Mouse (Mus musculus): ENCODE measurements around the gene Cacnb4. TPM values are rescaled to one million over a fixed set of nuclear protein-coding genes. Genes with fewer than 3 reads are reported as not detected.
A peak's percentile ranks its signal among the peaks of the same experiment; 100 is the strongest.

The Cacnb4 gene
- total RNA-seq, 2 experiments from 2014 or later = 0.31 to 0.32 TPM

DNA sequence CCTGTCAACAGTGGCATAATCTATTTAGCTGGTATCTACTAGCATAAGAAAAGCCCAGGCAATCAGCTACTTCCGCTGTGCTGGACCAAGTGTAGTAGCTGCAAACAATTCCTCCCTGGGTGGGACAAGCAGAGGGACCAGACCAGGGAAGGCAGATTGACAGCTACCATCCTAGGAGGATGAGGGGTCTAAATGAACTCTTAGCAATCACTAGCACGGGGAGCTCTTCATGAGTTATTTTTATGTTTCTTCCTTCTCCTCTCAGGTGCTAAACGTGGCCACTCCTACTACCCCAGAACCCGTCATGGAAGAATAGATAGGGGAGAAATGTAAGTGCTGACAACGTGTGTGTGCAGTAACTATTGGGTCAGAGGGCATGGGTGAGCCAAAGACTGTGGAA, 105.8 kb downstream of the Cacnb4 start:
- DNase-seq (ENCODE audit: low spot score in 2 of 2) = no peak

DNA sequence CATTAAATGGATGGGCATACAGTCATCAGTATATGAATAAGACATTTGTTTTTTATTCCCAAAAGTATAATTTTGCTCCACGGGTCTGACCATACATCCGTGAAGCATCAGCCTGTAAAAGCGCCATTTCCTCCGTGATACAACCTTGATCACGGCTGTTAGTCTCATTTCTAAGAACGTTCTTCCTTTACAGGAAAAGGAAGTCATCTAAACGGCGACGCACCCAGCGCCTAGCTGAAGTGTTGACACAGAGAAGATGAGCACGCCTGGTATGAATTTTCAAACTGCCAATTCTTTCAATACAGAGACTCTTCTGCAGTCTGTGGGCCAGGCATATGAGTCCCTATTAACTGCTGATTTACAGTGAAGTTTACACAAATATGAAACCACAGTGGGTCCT, 106.5 kb downstream of the Cacnb4 start:
- DNase-seq (ENCODE audit: low spot score in 2 of 2) = no peak

DNA sequence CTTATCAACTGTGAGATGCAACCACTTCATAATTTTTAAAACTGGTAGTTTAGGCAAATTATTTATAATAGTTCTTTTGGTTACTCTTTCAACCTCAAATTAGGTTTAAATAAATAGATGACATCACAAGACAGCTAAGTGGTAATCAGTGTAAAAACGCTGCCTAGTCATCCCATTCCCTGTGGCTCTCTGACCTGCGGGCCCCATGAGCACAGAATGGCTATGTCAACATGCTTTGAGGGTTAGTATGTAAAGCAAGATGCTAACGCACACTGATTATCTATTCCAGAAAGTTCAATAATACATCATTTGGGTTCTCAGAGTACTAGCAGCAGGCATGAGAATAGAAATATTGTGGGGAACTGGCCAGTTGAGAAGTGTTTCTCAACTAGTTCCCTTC, 108.5 kb downstream of the Cacnb4 start:
- no peak for DNase-seq (ENCODE audit: low spot score in 2 of 2)

DNA sequence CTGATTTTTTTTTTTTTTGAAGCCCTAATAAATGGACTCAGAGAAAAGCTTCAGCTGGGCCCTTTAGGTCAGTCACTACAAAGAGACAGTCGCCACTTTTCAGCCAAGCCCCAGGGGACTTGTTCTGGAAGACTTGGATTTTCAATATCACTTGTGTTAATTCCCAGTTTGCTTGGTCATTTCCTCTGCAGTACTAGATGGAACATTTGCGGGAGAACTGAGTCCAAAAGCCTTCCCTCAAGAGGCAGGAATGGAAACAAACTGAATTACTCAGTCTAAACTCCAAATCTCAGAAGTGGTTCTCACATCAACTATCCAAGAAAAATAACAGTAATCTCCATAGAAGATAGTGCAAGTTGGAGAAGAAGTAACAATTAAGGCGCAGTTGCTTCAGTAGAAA, 109.2 kb downstream of the Cacnb4 start:
- DNase-seq (ENCODE audit: low spot score in 2 of 2) = no peak

DNA sequence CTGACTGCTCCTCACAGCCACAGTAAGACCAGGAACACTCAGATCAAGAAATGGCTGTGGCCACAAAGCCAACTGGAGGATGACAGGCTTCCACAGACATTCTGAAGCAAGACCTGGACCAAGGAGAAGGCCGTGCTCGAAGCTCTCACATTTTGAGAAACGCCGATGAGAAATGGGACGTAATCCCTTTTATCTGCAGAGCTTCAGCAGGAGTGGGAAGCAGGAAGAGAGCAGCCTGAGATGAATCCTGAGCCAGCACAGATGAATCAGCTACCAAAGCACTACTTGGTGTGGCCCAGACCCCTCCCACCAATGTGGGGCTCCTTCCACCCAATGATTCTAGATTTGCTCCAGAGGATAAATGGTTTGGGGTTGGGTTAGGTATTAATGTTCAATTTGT, 113.4 kb downstream of the Cacnb4 start:
- no peak for DNase-seq (ENCODE audit: low spot score in 2 of 2)

DNA sequence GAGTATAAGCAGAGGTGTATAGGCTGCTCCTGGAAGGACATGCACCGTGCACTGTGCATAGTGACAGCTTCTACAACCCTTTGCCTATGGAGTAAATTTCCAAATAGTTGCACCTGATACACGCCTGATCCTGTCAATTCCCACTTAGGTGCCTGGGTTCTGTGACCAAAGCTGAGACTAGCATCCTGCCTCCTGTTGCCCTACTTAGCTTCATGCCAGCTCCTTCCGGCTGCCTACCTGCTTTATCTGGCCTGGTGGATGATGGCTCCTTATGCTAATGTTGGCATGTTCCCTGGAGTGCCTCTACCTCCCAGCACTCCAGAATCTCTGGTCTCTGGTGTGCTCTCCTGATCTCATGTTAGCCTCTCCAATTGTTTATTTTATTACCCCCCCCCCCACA, 114.3 kb downstream of the Cacnb4 start:
- DNase-seq (ENCODE audit: low spot score in 2 of 2) = no peak

DNA sequence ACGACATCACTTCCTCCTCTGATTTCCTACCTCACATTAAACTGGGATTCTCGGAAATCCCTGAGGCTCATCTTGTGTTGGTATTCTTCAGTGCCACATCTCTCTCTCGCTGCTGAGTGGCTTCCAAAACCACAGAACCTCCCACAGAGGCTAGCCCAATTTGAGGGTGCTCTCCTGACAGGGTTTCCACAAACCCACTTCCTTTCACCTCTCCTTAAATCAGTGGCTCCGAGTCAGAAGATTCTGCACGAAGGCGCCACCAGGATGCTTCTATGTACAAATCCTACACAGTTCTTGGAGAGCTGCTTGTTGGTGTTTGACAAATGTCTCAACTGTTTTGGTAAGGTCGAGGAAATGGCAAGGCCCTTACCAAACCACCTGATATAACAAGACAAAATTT, 115.5 kb downstream of the Cacnb4 start:
- DNase-seq (ENCODE audit: low spot score in 2 of 2) = no peak

DNA sequence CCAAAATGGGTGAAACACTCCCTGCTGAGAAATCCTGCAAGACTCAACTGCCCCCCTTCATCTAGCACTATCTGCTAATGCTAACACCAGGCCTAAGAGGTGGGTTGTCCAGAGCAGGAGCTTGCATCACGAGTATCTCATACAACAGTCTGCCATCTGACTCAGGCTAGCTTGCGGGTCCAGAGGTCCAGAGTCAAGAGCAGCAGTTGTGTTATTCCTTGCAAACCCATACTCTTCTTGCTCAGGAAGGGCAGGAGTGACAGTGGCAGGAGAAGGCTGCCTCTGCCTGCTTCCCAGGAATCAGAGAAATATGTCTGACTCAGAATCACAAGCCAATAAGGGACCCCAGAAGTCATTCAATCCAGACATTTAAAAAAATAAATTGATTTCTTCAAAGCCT, 116.4 kb downstream of the Cacnb4 start:
- DNase-seq (ENCODE audit: low spot score in 2 of 2) = no peak

DNA sequence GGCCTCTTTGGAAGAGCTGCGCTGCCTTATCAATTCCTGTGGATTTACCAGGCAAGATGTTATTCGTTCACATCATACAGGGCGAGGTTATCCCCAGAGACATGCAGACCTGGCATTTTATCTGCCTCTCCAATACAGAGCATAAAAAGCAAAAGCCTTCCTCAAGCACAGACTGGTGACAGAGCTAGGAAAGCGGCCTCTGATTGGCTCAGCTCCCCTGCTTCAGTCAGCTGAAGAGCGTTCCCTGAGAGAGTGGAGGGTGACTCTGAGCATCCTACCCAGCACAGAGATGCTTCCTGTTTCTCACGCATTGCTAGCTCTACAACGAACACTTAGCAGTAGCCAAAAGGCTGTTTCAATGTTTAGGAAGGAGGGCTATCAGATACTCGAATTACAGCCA, 118.2 kb downstream of the Cacnb4 start:
- DNase-seq (ENCODE audit: low spot score in 2 of 2) = no peak

DNA sequence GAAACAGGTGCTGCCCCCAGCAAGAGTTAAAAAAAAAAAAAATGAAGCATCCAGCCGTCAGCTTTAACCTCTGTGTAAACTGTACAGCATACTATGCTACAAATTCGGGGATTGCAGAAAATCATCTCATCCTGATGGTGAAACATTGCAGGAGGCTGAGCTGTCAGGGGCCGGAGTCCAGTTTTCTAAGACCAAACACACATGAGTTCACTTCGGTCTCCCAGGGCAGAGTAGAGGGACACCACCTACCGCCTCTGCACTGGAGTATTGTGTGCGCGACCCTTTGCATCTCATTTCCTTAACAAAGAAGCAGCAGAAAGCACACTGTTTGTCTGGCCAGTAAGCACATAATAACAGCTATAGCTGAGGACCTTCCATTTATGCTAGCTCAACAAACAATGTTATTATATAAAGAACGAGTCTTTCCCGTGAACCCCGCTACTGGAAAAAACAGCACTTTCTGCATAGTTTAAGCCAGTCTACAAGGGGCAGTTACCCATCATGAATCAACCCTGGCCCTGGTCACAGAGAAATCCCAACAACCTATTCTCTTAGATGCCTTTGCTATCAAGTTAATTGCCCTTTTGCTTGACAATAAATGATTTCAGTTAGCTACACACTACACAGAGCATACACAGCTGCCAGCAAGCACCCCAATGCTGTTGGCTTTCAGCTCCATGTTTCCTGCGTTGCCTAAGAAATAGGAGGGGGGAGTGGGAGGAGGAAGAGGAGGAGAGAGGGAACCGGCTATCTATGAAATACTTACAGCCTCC, 118.9 kb downstream of the Cacnb4 start:
- DNase-seq (ENCODE audit: low spot score in 2 of 2) = no peak

DNA sequence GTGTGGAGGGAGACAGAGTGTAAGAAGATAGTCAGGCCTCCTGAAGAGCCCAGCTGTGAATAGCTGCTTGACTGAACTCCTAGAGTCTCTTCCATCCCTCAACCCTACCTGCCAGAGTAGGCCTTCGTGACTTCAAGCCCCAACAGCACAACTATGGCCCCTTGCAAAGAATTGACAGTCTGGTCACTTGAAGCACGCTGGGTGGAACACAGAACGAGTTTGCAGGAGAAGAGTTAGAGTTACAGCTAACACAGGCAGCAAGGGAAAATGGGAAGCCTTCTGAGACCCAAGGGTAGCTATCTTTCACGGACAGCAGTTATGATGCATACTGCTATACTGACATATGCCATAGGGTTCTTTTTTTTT, 119.7 kb downstream of the Cacnb4 start:
- DNase-seq (ENCODE audit: low spot score in 2 of 2) = no peak

DNA sequence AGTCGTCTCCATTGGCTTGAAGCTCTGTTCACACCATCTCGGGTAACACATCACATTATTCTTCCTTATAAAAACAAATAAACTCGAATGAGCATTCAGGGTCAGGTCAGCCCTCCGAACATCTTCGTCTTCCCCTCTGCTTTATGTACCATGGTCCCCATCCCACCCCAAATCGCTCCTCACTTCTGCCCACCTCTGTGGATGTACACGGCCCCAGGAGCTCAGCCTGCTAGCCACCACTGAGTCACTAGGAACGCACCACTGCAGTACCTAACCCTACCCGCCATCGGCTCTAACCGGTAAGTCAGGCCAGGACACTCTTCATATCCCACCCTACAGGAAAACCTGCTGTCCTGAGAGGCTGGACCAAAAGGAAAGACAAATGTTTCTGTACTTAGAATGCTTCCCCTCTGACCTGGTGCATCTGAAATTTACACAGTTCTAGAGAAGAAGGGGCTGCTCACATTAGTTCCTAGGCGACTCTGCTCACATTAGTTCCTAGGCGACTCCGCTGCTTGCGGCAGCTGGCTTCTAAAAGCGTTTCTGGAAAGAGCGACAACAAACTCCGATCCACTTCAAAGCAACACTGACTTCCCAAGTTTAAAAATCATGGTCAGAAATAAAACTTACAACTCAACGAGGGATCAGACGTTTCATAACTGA, 120.2 kb downstream of the Cacnb4 start:
- no peak for DNase-seq (ENCODE audit: low spot score in 2 of 2)

DNA sequence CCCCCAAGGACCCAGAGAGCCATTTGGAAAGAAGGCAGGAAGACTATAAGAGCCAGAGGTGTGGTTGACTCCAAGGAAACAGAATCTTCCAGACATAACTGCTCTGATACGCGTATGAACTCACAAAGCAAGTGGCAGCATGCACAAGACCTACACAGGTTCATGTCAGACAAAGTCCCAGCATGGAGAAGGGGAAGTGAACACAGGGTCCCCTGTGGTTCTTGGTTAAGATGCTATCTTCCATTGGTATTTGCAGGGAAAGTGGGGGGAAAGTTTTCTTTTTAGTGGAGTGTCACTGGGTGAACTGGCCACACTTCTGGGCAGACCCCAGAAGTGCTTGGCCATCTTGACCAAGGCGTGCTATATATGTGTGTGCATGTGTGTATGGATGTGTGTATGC, 128.2 kb downstream of the Cacnb4 start:
- no peak for DNase-seq (ENCODE audit: low spot score in 2 of 2)

DNA sequence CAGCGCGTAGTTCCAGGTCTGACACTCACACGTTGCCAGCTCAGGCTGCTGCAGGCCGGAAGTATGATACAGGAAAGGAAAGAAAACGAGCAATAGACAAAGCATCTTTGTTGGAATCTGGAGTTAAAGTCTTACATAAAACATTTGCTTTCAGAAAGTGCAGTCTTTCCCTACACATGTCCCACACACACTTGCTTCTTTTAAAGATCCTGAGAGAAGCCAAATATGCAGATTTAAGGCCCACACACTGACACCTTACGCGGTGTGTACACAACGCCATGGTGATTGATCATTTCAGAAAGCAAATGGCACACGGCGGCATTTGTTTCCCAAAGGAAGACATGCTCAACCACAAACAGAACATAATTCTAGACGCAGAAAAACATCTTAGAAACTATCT, 129.3 kb downstream of the Cacnb4 start:
- DNase-seq (ENCODE audit: low spot score in 2 of 2) = no peak

DNA sequence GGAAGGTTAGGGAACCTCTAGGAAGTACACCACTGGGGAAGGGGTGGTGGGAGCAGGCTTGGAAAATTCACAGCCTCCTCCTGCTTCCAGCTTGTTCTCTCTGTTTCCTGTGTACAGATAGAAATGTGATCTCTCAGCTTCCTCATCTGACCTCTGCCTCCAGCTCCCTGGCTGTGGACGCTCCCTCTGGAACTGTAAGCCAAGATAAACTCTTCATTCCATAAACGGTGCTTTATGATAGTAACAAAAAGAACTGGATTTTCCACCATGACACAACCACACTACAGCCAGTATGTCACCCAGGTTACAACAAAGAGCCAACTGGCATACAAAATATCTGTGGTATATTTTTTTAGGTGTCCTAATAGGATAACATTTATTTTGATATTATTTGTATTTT, 132.1 kb downstream of the Cacnb4 start:
- DNase-seq (ENCODE audit: low spot score in 2 of 2) = no peak

DNA sequence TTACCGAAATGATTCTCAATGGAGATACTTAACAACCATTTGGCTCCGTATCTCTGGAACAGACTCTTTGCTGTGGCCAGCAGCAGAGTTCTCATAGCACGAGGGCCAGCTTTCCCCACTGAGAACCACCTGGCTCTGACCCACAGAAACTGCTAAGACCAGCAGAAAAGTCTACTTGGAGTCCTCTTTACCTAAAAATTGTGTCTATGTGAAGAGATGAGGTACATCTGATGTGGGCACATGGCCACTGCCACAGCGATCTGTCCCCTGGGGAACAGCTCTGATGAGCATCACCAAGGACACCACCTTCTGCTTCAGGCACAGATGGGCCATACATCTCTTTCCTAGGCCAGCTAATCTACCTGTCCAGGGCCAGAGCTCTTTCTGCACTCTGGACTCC, 135.6 kb downstream of the Cacnb4 start:
- no peak for DNase-seq (ENCODE audit: low spot score in 2 of 2)

DNA sequence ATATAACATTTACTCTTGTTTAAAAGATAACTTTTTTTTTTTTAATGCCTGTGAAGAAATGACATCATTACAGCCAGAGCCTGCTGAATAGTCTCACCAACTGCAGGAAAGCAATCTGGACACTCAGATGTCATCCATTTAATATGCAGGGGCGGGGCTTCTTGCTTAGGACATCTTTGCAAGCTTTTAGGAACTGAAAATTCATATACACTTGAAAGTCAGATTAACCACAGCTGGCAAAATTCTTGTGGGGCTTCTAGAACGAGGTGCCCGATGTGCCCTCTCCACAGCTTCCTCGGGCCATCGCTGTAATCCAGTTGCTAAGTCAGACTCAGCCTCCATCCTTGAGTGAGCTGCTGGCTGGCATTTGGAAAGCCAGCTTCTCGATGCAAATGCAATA, 137.3 kb downstream of the Cacnb4 start:
- no peak for DNase-seq (ENCODE audit: low spot score in 2 of 2)

DNA sequence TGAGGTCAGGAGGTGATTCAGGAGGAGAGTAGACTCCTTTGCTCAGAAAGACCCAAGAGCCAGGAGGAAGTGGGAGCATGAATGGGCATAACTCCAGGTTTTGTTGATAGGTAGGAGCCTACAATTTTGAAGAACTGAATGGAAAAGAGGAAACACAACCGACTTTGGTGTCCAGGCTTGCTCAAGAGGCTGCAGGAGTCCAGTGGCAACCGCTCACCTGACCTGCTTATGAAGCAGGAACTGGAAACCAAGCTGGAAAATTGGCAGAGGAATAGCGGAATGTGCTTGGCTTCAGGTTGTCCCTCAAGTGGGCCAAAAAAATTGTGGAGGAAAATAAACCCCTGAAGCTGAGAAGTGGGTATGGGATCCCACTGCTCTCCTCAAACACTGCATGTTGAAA, 139.0 kb downstream of the Cacnb4 start:
- no peak for DNase-seq (ENCODE audit: low spot score in 2 of 2)

DNA sequence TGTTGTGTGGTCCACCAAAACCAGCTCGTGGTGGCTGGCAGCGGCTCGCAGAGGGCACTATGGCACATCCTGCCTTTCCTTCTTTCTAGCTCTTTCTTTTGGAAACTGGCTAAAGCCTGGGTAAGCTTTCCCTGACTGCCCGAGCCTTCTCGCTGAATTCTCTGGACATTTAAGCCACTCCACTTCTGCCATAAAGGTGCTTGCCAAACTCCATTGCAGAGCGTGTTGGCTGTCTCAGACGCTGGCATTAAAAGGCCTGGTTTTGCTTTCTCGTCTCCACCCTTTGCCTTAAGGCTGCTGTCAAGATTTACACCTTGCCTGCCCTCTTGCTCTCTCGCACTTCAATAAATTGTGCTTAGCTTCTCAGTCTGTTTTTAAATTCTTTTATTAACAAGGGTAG, 139.5 kb downstream of the Cacnb4 start:
- DNase-seq (ENCODE audit: low spot score in 2 of 2) = no peak

DNA sequence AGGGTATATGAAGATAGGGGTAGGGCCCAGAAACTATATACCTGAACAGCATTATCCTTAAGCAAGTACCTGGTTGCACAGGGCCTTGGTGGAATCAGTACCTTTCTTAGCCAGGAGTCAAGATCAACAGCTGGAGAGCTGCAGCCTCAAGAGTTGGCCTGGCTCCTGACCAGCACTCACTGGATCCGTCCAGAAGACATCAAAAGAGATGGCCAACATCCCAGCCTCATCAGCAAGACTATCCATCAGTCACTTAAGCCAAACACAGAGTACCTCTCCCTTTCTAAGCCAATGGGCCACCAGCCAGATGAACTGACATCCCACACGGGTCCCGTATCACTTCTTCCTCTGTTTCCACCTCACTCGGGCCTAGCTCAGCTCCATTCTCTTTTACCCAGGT, 140.1 kb downstream of the Cacnb4 start:
- DNase-seq (ENCODE audit: low spot score in 2 of 2) = peak in 1 of 2 experiments; percentile 48

DNA sequence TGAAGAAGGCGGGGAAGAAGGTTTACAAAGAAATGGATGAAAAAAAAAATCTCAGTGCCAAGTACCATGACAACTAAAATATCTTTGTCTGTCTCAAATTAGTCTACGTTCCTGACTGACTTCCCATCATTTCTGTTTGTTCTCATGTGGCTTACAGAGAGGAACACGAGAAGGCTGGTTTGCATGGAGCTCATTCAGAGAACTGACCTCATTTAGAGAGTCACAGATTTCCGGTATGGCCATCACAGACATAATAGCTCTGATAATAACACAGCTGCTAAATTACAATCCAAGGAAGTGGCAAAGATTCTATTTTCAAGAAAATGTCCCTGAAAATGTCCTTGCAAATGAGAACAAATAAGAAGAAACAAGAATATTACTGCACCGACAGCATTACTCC, 142.9 kb downstream of the Cacnb4 start:
- no peak for DNase-seq (ENCODE audit: low spot score in 2 of 2)

DNA sequence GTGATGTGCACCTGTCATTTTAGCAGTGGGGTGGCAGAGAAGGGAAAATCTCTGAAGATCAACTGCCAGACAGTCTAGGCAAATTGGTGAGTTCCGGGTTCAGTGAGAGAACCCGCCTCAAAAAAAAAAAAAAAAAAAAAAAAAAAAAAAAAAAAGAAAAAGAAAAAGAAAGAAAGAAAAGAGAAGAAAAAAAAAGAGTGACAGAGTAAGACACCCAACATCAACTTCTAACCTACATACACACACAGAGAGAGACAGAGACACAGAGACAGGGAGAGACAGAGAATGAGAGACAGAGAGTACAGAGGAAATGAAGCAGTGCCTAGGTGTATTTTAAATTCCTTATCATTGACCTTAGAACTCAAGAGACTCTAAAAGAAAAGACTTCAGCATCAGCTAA, 146.1 kb downstream of the Cacnb4 start:
- no peak for DNase-seq (ENCODE audit: low spot score in 2 of 2)

DNA sequence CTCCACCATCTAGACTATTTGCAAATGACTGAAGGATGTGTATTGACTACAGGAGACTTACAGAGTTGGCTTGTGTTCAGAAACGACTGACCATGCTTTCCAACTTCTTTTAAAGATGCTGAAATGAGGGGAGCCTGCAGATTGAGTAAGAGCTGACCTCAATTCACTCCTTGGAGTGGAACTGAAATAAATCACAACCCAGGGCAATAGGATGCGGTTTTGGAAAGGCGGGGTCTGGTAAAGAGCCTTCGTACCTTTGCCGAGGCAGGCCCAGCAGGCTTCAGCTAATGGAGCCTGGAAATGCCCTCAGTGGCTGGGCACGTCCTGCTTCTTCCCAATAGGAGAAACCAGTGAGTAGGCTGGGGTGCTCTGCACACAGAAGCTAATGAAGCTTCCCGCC, 147.4 kb downstream of the Cacnb4 start:
- no peak for DNase-seq (ENCODE audit: low spot score in 2 of 2)

Data from gastrocnemius, postnatal 4 days (tissue).